Mouse (Mus musculus) heart, embryonic 15.5 days (tissue): Measurements from ENCODE around the gene Cops7a. TPM values are rescaled to one million over a fixed set of nuclear protein-coding genes. Genes with fewer than 3 reads are reported as not detected.
A peak's percentile ranks its signal among the peaks of the same experiment; 100 is the strongest.

ENCODE experiments used
- ATAC-seq: fragments of 200-750 bp; cut with Nextera tagmentation; replicated peaks from 2 replicates; pipeline ENCODE4 v1.8.0; 2017; ENCODE audit warnings: low read depth, moderate TSS enrichment; ENCODE audit not compliant: insufficient number of reproducible peaks, insufficient read depth, low FRiP score
- H3K27ac ChIP-seq: fragments of 300-500 bp; sonication (generic); 2 replicates; pipeline ENCODE4 v1.5.1; 2015; ENCODE audit warnings: mild to moderate bottlenecking, inconsistent platforms
- H3K27me3 ChIP-seq: fragments of 300-500 bp; sonication (generic); 2 replicates; pipeline ENCODE4 v1.6.1; 2015; ENCODE audit warnings: inconsistent platforms
- H3K36me3 ChIP-seq: fragments of 300-500 bp; sonication (generic); 2 replicates; pipeline ENCODE4 v1.6.1; 2015; ENCODE audit warnings: mild to moderate bottlenecking, inconsistent platforms
- H3K4me1 ChIP-seq: fragments of 300-500 bp; sonication (generic); replicated peaks from 2 replicates; pipeline ENCODE4 v1.6.1; 2015; ENCODE audit warnings: inconsistent platforms
- H3K4me2 ChIP-seq: fragments of 300-500 bp; sonication (generic); 2 replicates; pipeline ENCODE4 v1.6.1; 2015; ENCODE audit warnings: inconsistent platforms, mild to moderate bottlenecking, moderate library complexity
- H3K4me3 ChIP-seq: fragments of 300-500 bp; sonication (generic); 2 replicates; pipeline ENCODE4 v1.5.1; 2015; ENCODE audit warnings: mild to moderate bottlenecking, inconsistent platforms
- H3K9ac ChIP-seq: fragments of 300-500 bp; sonication (generic); 2 replicates; pipeline ENCODE4 v1.6.1; 2015; ENCODE audit warnings: mild to moderate bottlenecking, inconsistent platforms
- H3K9me3 ChIP-seq: fragments of 300-500 bp; sonication (generic); replicated peaks from 2 replicates; pipeline ENCODE4 v1.6.1; 2016; ENCODE audit warnings: inconsistent platforms
- WGBS: fragments of 180-500 bp; shearing (Covaris S2); methylation state at CpG from one replicate; pipeline ENCODE4 v1.1.7; 2015; ENCODE audit warnings: mixed read lengths; 5-methylcytosine and 5-hydroxymethylcytosine counted together
- polyA plus RNA-seq: library from polyadenylated mRNA; unstranded; fragments of >200 nt; fragmentation: Nextera tagmentation; extraction: Ambion mirVana; gene quantifications from 2 replicates; pipeline ENCODE4 v1.2.1, GENCODE M21; 2015

Gene Cops7a
- polyA plus RNA-seq, 1 experiment from 2014 or later: 129 TPM

GRCm38 (mm10) chr6:124917518-124918330, 47.6 kb downstream of the Cops7a start:
- peak; percentile 77 for ATAC-seq
- Histone ChIP-seq H3K27me3 (no peaks in the 10 kb centered on the region), H3K9ac (peak overlapping the region; percentile 100), H3K27ac (peak overlapping the region; percentile 100), H3K4me2 (peak overlapping the region; percentile 86), H3K9me3 (no peaks in the 10 kb centered on the region), H3K4me1 (peaks cover 59% of the 10 kb centered on the region), H3K4me3 (peak overlapping the region; percentile 96), H3K36me3 (peaks cover 21% of the 10 kb centered on the region)
- under 1% methylated on average over 65 of the region's 89 CpGs for WGBS

- Histone ChIP-seq H3K4me1 (peaks cover 60% of the 10 kb centered on the region), H3K36me3 (peaks cover 21% of the 10 kb centered on the region), H3K27ac (peak overlapping the region; percentile 100), H3K9ac (peak overlapping the region; percentile 100), H3K9me3 (no peaks in the 10 kb centered on the region), H3K27me3 (no peaks in the 10 kb centered on the region), H3K4me3 (peak overlapping the region; percentile 96), H3K4me2 (peak overlapping the region; percentile 86)
- peak; percentile 62 for ATAC-seq
- WGBS: under 1% methylated on average over 60 of the region's 67 CpGs
Observed at GRCm38 (mm10) chr6:124916695-124917517, 48.4 kb downstream of the Cops7a start.

DNA sequence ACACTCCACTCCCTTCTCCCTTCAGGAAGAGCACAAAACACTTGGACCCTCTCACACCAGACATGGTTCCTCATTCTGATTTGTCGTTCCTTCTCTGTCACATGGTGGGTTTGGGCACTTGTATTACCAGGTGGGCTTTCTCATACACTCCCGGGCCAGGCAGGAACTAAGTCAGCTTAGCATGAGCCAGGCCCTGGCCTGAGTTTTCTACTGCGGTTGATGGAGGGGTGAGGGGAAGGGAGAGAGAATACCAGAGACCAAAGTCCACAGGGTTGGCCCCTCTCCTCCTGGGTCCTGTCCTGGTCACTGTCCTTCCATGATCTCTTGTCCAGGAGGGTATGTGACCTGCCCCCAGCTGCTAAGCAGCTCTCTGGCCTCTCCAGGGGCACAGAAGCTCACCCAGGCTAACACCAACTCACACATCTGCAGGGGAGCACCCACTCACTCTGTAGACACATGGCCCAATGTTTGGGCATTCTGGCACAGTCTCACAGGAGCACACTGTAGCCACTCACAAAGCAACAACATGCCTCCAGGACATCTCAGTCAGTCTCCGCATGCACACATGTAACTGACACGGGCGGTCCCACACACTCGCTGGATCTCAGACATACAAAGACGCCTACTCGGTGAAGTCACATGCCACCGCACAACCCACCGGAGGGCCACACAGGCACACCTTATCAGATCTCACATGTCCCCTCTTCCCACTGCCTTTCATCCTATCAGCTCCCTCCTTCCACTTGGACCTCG, 49.2 kb downstream of the Cops7a start:
- H3K4me3 ChIP-seq: peak overlapping the region; percentile 96
- no peaks in the 10 kb centered on the region for H3K9me3 ChIP-seq
- H3K9ac ChIP-seq: peak overlapping the region; percentile 100
- peak overlapping the region; percentile 86 for H3K4me2 ChIP-seq
- H3K36me3 ChIP-seq: peaks cover 21% of the 10 kb centered on the region
- WGBS: 5% methylated on average over 12 of the region's 12 CpGs
- no peak for ATAC-seq
- H3K27ac ChIP-seq: peak overlapping the region; percentile 100
- H3K4me1 ChIP-seq: peaks cover 63% of the 10 kb centered on the region
- H3K27me3 ChIP-seq: no peaks in the 10 kb centered on the region

DNA sequence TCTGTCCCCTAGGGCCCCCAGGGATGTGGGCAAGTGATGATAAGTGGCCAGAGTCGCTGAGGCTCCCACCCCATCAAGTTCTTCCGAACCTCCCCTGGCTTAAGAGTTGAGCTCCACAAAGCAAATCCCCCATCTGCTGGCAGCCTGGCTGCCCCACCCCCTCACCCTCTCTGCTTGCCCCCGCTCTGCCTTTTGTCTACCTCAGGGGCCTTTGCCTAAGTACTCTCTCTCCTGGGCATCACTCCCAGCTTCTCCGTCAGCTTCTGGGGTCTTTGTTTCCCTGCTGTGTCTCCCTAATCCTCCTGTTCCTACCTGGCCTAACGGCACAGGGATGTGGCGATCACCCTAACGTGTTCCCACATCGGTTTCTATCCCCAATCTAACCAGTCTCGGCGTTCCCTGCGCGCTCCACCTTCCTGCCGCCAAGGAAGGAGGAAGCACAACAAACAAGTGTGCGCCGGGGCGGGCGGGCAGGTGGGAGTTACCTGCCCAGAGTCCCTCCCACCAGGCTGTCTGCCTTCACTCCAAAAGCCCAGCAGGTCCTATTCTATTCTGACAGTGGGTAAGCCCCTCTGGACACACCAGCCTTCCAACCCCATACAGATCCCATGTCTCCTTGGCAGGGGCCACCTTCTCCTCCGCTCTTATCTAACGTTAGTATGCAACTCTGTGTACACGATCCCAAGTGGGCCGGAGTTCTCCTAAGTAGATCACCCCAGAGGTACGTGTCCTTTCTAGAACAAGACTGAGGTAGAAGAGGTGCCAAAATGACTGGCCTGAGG, 50.0 kb downstream of the Cops7a start:
- H3K27me3 ChIP-seq: peaks cover 3% of the 10 kb centered on the region; the same call in 1 of the 2 replicates
- H3K36me3 ChIP-seq: peaks cover 21% of the 10 kb centered on the region
- peak overlapping the region; percentile 86 for H3K4me2 ChIP-seq
- peaks cover 63% of the 10 kb centered on the region for H3K4me1 ChIP-seq
- no peaks in the 10 kb centered on the region for H3K9me3 ChIP-seq
- peak overlapping the region; percentile 100 for H3K27ac ChIP-seq
- peak overlapping the region; percentile 100 for H3K9ac ChIP-seq
- H3K4me3 ChIP-seq: peak overlapping the region; percentile 96
- no peak for ATAC-seq
- WGBS: 22% methylated on average over 22 of the region's 22 CpGs

DNA sequence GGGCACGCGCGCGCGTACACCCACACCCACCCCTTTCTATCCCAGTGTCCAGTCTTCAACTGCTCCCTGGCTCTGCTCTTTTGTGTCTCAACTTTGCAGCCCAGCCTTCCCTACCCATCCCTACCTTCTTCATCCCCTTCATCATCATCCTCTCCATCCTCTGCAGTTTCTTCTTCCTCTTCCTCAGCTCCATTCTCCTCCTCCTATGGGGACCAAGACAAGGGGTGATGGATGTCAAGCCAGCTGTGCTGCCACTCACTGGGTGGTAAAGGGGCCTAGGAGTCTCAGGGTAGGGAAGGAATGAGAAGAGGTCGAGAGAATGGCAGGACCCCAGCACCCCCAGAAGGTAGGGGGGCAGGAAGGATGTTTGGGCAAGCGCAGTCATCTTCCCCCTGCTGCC, 50.8 kb downstream of the Cops7a start:
- no peaks in the 10 kb centered on the region for H3K9me3 ChIP-seq
- peak overlapping the region; percentile 86; the same call in 1 of the 2 replicates for H3K4me2 ChIP-seq
- no peak for ATAC-seq
- H3K27me3 ChIP-seq: peaks cover 11% of the 10 kb centered on the region
- 0 out of 2 replicates have a peak overlapping the region, but pooled peaks have one; percentile 96 for H3K4me3 ChIP-seq
- peaks cover 21% of the 10 kb centered on the region for H3K36me3 ChIP-seq
- H3K4me1 ChIP-seq: peaks cover 66% of the 10 kb centered on the region
- 0 out of 2 replicates have a peak overlapping the region, but pooled peaks have one; percentile 100 for H3K9ac ChIP-seq
- 0 out of 2 replicates have a peak overlapping the region, but pooled peaks have one; percentile 100 for H3K27ac ChIP-seq
- 89% methylated on average over 7 of the region's 7 CpGs for WGBS

GRCm38 (mm10) chr6:124913721-124914285, 51.5 kb downstream of the Cops7a start:
- peaks cover 61% of the 10 kb centered on the region for H3K4me1 ChIP-seq
- no peak overlapping the region for H3K4me3 ChIP-seq
- H3K27ac ChIP-seq: peak overlapping the region; percentile 28
- H3K4me2 ChIP-seq: no peak overlapping the region
- H3K9ac ChIP-seq: no peak overlapping the region
- H3K9me3 ChIP-seq: no peaks in the 10 kb centered on the region
- 82% methylated on average over 14 of the region's 14 CpGs for WGBS
- no peak for ATAC-seq
- H3K36me3 ChIP-seq: peaks cover 21% of the 10 kb centered on the region
- H3K27me3 ChIP-seq: peaks cover 12% of the 10 kb centered on the region

DNA sequence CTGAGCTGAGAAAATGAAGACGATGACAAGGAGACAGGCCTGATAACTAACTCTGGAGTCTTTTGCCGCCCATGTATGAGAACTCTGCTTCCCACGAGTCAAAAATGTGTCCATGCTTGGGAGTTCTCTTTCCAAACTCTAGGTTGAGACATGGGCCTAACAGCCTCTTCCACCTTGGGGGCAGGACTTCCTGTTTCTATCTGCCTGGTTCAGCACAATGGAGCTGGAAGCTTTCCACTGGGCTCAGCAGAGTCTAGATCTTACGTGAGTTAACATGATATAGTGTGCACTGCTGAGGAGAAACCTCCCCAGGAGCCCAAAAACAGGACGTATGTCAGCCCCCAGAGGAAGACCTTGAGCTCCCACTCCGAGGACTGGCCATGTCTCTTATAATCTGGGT, 52.1 kb downstream of the Cops7a start:
- ATAC-seq: no peak
- Histone ChIP-seq H3K9me3 (no peaks in the 10 kb centered on the region), H3K4me1 (peaks cover 55% of the 10 kb centered on the region), H3K9ac (no peak overlapping the region), H3K36me3 (peaks cover 21% of the 10 kb centered on the region), H3K27me3 (peaks cover 12% of the 10 kb centered on the region), H3K4me3 (no peak overlapping the region), H3K4me2 (no peak overlapping the region), H3K27ac (0 out of 2 replicates have a peak overlapping the region, but pooled peaks have one; percentile 28)
- 52% methylated on average over 6 of the region's 6 CpGs for WGBS

- H3K9me3 ChIP-seq: no peaks in the 10 kb centered on the region
- peaks cover 21% of the 10 kb centered on the region for H3K36me3 ChIP-seq
- H3K9ac ChIP-seq: no peak within 1 kb of the TSS
- H3K27ac ChIP-seq: no peak within 1 kb of the TSS
- ATAC-seq: no peak
- H3K4me3 ChIP-seq: no peak within 1 kb of the TSS
- peaks cover 52% of the 10 kb centered on the region for H3K4me1 ChIP-seq
- H3K4me2 ChIP-seq: peak within 1 kb of the TSS; percentile 27; the same call in 1 of the 2 replicates
- H3K27me3 ChIP-seq: peaks cover 12% of the 10 kb centered on the region
- WGBS: 16% methylated on average over 12 of the region's 13 CpGs
Observed at GRCm38 (mm10) chr6:124911533-124912218, 53.7 kb downstream of the Cops7a start, which contains the start of gene Lag3. Lag3 (minus strand) TSS chr6:124911705.

DNA sequence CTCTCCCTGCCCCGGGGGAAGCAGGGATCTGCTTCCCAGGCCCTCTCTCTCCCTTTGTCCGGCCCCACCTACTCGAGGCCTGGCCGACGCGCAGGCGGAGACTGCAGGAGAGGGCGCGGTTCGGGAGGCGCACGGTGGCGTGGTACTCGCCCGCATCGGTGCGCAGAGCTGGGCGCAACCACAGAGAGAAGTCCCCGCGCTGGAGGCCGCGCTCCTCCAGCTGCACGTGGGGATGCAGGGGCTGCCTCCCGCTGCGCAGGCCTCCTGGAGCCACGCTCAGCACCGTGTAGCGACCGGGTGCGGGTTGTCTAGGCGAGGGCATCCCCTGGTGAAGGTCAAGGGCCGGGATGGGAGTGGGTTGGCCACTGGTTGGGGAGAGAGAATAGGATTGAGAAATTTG, 55.3 kb downstream of the Cops7a start:
- WGBS: 10% methylated on average over 32 of the region's 32 CpGs
- H3K4me1 ChIP-seq: peaks cover 41% of the 10 kb centered on the region
- H3K9me3 ChIP-seq: no peaks in the 10 kb centered on the region
- H3K4me2 ChIP-seq: peak overlapping the region; percentile 55
- peaks cover 18% of the 10 kb centered on the region for H3K36me3 ChIP-seq
- H3K27ac ChIP-seq: no peak overlapping the region
- peaks cover 12% of the 10 kb centered on the region for H3K27me3 ChIP-seq
- H3K9ac ChIP-seq: peak overlapping the region; percentile 40
- H3K4me3 ChIP-seq: peak overlapping the region; percentile 20; the same call in 1 of the 2 replicates
- ATAC-seq: no peak
